Mouse (Mus musculus): ENCODE measurements at regions not wholly inside any gene's neighbourhood (a gene's known extent, or its start where the extent isn't known, plus 50 kb on each side); places are given as distances from the start of the nearest gene placed in this dataset.

DNA sequence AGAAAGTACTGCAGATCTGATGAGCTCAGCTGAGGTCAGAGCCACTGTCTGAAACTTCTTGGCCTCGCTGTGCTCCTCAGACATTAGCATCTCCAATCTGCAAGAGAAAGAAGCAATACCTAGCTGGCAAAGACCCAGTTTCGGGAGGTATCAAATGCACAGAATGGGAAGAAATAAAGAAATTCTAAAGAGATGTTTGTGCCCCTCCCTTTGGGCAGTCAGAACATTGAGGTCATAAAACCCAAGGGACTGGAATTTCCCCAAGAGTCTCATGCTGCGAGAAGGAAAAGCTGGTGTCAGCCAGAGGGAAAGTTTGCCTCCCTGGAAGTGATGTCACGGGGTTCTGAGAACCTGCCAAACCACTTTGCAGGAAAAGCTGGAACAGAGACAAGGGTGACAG is 277.6 kb downstream of the Pdcd6ip start:
- ATAC-seq (replicated peaks; ENCODE audit: low FRiP score, poor library complexity, severe bottlenecking): no peak

DNA sequence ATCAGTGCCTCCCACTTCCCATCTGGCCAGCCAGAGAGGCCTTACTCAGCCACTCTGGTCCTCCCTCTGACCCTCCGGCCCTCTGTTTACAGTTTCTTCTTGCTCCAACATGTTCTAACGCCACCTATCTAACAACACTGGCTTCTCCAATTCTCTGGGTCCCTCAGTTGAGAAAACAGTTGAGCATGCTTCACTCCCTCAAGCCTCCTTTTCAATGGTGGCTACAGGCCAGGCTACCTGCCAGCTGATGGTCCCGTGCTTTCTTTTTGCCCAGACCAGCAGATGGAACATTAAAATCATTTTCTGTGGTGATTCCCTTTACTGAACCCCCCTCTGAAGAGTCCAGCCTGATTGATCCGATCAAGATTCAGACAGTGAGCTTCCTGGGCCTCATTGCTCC is 280.8 kb downstream of the Pdcd6ip start:
- ATAC-seq (replicated peaks; ENCODE audit: low FRiP score, poor library complexity, severe bottlenecking): no peak

DNA sequence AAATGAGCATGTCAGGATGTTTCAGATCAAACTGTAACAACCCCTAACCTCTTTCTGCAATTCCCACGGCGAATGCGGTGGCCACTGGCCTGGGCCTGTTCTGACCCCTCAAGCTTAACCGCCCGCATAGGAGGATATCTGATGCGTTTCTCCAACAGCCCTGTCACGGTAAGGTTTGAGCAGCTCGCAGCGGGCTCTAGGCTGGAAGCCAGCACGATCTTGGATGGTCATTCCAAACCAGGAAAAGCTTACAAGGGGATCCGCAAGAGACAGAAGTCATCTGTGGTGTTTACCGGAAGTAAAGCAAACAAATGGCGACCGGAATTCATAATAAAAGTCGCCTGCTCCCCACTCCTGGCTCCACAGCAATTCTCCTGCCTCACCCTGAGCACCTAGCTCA is 281.7 kb downstream of the Pdcd6ip start:
- no peak for ATAC-seq (replicated peaks; ENCODE audit: low FRiP score, poor library complexity, severe bottlenecking)

DNA sequence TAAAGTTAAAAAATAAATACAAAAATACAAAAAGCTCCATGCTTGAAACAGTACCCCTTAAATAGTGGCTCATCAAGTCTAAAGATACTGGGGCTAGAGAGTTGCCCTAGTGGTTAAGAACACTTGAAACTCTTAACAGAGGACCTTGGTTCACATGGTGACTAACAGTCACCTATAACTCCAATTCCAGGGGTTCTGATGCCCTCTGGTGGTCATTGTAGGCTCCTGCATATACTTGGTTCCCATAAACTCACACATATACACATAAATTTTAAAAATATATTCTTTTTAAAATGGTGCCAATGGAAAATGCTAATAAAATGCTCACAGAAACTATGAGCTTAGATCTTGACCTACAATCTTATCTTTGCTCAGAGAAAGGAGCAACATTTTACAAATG is 286.4 kb downstream of the Pdcd6ip start:
- no peak for ATAC-seq (replicated peaks; ENCODE audit: low FRiP score, poor library complexity, severe bottlenecking)

DNA sequence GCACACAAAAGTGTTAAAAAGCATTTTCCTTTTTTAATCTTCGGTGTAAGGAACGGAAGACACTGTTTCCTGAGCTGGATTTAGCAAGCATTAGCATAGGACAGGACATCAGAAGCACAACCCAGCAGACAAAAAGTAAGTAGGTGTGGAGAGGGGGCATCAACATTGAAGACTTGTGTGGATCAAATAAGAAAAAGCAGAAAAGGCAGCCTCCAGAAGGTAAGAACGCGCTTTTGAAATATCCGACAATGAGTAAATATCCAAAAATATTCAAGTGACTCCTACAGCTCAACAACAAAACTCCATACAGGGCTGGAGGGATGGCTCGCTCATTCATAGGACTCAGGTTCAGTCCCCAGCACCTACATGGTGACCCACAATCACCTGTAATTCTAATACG is 286.9 kb downstream of the Pdcd6ip start:
- ATAC-seq (replicated peaks; ENCODE audit: low FRiP score, poor library complexity, severe bottlenecking): no peak

DNA sequence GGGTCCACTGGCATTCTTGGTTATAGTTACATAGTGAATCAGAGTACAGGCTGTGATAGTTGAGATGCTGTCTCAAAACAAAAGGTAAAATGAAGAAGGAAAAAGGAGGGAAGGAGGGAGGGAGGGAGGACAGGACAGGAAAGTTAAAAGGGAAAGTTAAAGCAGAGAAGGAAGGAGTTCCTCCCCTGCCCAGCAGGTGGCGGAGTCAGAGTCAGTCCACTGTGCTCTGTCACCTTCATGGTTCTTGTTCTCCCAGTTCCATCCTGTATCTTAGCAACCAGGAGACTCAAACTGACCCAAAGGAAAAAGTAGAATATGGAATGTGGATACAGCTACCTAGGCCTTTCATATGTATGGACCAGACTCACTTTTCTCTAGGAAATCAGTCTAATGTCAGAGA is 288.3 kb downstream of the Pdcd6ip start:
- no peak for ATAC-seq (replicated peaks; ENCODE audit: low FRiP score, poor library complexity, severe bottlenecking)

DNA sequence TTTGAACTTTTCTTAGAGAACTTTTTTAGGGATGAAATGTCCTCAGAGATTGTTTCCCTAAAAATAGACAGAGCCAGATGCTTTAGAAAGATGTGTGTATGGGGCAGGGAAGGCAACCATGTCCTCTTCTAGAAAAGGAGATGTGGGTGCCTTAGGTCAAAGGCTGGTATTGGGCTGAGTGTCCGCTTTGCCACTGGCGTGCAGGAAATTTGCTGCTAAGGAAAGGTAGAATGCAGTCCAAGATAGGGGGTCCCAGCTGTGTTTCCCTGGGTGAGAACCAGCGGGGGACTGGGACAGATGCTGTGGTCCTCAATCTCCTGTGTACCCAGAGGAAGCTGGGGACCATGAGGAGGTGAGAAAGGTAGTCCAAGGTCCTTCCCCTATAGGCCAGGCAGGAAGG is 291.0 kb downstream of the Pdcd6ip start:
- ATAC-seq (replicated peaks; ENCODE audit: low FRiP score, poor library complexity, severe bottlenecking): no peak

DNA sequence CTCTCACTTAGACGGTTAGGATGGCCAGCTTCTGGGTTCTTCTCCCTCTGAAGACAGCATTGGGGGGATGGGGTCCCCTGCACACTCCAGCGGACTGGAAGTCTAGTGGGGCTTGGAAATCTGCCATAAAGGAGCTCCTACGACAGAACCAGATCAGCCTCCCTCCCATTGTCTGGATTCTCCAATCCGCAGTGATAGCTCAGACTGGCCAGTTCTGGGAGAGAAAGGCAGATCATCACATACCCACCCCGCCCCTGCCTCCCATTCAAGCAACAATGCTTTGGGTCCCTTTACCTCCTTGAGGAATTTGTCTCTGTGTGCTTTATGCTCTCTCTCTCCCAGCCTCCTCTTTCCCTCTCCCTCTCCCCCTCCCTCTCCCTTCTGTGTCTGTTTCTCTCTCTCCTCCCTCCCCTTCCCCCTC is 292.5 kb downstream of the Pdcd6ip start:
- ATAC-seq (replicated peaks; ENCODE audit: low FRiP score, poor library complexity, severe bottlenecking): no peak

DNA sequence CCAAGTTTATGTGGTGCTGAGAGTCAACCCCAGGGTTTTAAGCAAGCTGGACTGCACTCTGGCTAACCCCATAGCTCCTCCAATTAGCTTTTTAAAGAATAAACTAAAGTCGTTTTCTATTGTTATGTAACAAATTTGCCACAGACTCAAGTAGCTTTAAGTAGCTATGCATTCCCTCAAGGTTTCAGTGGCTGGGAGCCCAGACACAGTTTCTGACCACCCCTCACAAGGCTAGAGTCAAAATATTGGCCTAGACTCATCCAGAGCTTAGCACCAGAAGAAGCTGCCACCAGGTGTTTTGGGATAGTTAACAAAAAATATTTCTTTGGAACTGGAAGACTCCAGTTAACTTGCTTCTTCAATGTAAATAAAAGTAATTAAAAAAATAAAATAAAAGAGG is 293.4 kb downstream of the Pdcd6ip start:
- ATAC-seq (replicated peaks; ENCODE audit: low FRiP score, poor library complexity, severe bottlenecking): no peak

DNA sequence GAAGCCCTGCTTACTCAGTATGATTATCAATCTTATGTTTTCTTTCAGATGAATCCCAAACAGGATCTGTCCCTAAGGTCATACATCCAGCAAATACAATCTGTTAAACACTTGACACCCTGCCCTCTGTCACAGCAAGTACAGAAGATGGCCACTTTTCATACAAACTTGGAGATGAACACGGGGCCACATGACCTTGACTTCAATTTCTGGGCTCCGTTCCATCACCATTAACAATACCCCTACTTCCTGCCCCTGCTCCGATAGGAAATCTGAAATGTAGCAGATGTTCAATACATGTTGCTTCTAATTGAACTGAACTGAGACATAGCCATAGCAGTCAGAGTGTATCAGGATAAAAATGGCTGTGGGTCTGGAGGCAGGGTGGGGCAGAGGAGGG is 294.2 kb downstream of the Pdcd6ip start:
- no peak for ATAC-seq (replicated peaks; ENCODE audit: low FRiP score, poor library complexity, severe bottlenecking)

DNA sequence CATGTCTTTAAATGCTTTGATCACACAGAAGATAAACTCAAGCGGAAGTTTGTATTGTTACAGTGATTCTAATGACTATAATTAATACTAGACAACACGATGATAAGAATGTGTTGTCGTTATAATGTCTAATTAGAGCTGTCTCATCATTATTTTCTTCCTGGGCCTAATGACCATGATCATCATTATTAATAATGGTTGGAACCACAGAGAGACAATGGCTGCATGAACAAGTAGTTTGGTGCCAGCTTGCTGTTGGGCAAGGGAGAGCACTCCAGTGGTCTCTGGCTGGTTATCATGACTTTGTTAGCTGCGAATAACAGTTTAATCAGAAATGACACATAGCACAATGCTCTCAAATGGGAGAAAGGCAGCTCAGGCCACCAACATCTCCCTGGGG is 296.4 kb downstream of the Pdcd6ip start:
- no peak for ATAC-seq (replicated peaks; ENCODE audit: low FRiP score, poor library complexity, severe bottlenecking)

DNA sequence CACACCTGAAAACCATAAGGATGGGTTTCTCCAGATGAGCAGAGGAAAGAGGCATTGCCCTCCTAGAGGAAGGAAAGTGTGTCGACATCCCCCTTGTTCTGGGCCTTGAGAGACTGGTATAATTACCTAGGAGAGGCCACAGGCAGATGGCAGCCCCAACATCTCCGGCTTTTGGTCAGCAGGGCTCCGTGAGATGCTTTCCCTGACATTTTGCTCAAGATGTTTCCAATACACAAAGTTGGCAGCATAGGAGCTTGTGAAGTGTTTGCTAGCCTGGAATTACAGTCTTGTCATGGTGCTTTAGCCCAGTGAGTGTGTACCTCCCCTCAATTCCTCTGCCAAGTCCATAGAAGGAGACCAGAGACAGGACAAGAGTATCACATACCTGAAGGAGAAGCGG is 299.5 kb downstream of the Pdcd6ip start:
- no peak for ATAC-seq (replicated peaks; ENCODE audit: low FRiP score, poor library complexity, severe bottlenecking)

DNA sequence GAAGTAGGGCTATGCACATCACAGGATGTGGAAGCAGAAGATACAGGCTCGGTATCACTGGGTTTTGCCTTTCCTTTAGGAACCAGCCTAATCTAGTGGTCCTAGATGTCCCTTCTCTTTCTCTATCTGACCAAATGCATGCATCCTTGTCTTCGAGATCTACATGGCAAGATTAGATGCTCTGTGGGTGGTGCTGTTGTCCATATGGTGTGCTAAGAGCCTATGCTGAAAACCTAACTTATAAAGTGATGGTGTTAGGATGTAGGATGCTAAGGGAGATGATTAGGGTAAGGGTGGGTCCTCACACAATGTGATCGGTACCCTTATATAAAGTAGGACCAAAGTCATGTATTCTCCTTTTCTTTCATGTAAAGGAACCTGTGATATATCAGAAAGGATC is 313.7 kb downstream of the Pdcd6ip start:
- no peak for ATAC-seq (replicated peaks; ENCODE audit: low FRiP score, poor library complexity, severe bottlenecking)

DNA sequence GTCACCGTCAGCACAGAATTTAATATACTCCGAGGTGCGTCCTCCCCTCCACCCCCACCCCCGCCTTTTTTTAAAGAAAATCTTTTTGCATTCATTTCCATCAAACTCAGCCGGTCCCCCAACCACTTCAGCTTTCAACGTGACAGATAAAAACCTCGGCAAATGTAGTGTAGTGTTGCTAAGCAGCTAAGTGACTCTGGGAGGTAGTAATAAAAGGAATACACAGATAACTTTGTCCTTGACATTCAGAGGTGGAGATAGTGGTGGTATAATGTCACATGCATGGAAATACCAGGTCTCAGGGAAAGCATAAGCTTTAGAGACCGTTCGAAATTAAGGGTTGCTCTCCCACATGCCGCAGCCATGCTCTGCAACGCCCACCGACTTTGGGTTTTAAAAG is 320.7 kb downstream of the Pdcd6ip start:
- no peak for ATAC-seq (replicated peaks; ENCODE audit: low FRiP score, poor library complexity, severe bottlenecking)

DNA sequence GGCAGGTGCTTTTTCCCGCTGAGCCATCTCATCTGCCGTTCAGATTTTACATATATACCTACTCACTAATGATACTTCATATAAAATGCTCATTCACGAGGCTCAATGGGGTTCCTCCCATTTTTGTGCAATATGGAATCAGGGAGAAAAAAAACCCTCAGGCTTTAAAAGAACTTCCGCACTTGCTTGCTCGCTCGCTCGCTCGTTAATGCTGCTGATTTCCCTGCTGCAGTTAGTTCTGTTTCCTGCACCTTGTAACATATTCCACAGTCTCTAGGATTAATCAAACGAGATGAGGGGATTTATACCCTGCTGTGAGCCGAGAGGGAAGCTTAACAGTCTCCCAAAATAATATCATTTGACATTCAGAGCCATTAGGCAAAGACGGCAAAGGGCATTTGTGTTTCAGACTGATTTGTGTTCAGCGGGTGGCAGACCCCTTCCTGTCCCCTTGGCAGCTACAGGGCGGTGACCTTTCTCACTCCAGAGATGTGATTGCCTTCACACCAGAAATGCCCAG is 326.4 kb downstream of the Pdcd6ip start:
- ATAC-seq (replicated peaks; ENCODE audit: low FRiP score, poor library complexity, severe bottlenecking): no peak

DNA sequence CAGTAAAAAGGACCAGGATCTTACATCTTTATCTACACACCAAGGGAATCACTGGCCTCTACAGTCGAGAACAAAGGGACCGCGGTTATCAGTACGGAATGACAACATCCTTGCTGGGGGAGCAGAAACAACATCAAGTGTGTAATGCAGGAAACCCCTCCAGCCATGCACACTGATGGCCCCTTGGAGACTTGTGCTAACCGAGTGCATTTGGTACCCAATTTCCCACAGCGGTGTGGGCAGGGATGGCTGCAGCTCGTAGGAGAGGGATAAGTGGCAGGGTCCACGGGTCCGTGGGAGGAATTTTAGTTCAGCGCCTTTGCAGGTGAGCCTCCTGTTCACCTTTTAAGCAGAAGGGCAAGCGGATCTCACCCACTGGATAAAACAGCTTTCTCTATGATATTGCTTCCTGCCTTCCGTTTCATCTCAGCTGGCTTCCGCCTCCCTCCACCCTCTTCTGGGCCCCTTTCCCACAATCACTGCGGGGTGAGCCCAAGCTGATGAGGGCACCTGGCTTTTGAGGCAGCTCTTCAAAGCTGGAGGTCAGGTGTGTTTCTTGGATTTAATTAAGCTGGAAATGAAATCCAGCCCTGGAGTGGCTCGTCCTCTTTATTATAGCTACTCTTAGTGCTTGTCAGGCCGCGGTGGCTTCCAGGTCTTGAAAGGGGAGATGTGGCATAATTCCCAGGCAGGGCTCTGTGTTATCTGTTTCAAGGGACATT is 327.5 kb downstream of the Pdcd6ip start:
- no peak for ATAC-seq (replicated peaks; ENCODE audit: low FRiP score, poor library complexity, severe bottlenecking)

DNA sequence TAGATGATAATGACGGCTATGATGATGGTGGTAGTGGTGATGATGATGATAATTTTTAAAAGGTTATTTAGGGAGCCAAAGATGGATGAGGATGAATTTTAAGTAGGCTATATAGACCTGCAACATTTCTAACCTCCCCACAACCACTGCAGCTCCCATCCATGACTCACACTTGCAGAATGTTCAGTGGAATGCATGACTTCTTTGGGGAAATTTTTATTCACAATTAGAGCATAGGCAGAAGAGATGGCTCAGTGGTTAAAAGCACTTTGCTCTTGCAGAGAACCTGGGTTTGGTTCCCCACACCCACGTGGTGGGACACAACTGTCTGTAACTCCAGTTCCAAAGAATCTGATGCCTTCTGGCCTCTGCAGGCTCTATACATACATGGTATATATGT is 329.5 kb downstream of the Pdcd6ip start:
- no peak for ATAC-seq (replicated peaks; ENCODE audit: low FRiP score, poor library complexity, severe bottlenecking)

DNA sequence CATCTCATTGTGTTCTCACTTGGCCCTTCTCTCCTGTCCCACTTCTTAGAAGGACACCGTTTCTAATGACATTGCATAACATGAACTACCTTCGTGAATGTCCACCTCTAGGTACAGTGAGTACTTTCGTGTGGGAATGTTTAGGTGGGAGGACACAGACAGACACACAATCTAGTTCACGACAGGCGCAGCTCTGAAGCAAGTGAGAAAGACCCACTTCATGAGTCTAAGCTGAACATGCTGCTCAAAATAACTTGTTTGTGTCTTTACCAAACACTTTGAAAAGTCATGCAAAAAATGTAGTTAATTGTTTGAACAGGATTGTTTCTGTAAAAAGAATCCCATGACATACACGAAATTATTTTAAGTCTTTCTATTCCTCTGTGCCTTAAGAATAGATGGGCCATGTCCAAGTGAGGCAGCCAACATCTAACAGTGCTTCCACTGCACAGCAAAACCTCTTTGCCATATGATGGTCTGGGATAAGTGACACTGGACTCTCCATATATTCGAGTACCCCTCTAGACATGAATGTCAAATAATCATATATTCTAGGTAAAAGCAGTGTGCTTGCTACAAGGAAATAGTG is 336.2 kb downstream of the Pdcd6ip start:
- ATAC-seq (replicated peaks; ENCODE audit: low FRiP score, poor library complexity, severe bottlenecking): no peak

DNA sequence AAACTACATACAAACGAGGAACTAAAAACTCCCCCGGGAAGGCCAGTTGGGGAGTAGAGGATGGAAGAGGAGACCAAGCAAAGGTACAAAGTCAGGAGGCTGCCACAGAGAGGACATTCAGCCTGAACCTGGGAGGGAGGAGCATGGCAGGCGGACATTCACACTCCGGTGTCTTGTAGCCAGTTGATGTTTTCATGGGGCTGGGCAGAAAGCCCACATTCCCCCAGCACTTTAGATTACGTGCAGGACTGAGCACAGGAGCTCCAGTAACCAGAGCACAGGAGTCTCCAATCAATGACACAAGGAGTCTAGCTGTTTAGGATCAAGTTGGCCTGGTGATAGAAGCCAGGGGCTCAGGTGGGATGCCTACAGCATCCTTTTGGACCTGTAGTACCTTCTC is 360.1 kb downstream of the Pdcd6ip start:
- no peak for ATAC-seq (replicated peaks; ENCODE audit: low FRiP score, poor library complexity, severe bottlenecking)

DNA sequence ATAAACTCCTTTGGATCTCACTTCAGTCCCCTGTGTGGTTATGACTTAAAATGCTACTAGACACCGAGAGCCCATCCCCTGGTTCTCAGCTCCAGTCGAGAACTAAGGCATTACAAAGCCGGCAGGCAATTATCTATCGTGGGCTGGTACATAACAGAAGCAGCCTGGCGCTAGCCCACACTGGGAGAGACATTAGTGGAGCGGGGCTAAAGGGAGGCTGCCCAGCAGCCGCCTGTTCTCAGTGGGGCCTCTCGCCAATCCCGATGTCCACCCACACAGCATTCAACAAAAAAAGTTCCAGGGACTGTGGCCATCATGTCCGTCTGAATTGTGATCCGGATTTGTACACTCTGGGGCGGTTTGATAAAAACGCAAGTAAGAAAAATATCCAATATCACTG is 361.5 kb downstream of the Pdcd6ip start:
- ATAC-seq (replicated peaks; ENCODE audit: low FRiP score, poor library complexity, severe bottlenecking): no peak

DNA sequence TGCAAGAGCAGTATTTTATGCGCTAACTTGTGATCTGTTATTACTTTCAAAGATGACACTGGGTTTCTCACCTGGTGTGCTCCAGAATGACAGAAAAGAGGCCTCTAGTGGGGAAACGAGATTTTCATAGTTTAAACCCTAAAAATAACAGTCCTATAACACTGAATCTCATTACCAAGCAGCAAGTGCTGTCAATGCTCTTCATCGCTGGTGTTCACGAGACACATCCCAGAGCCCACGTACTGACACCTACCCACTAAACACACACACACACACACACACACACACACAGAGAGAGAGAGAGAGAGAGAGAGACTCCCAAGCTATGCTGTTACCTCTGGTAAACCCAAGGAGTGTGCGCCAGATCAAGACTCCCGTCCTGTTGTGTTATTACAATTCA is 365.9 kb downstream of the Pdcd6ip start:
- no peak for ATAC-seq (replicated peaks; ENCODE audit: low FRiP score, poor library complexity, severe bottlenecking)

DNA sequence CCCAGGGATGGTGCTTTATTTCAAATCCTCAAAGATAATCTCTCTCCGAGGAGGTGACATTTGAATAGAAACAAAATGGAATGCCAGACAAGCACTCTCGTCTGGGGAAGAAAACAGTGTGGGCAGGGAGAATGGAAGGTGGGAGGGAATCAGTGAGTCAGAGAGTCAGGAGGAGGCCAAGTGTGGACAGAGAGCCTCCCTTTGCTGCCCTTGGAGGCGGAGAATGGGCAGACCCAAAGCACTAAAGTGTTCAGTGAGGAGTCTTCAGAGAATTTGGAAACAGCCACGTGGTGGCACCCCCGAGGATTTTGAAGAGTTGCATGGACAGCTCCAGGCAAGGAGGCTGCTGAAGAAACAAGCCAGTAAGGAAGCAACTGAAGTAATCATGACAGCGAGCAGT is 367.2 kb downstream of the Pdcd6ip start:
- ATAC-seq (replicated peaks; ENCODE audit: low FRiP score, poor library complexity, severe bottlenecking): no peak
